Mouse (Mus musculus): Measurements from ENCODE around the gene Plagl2. TPM values are rescaled to one million over a fixed set of nuclear protein-coding genes. Genes with fewer than 3 reads are reported as not detected.
A peak's percentile ranks its signal among the peaks of the same experiment; 100 is the strongest.
"Not testable (repeated sequence)": the region's sequence is repeated elsewhere in the genome, so short reads cannot be mapped to it uniquely, and the experiment has no call there.

Plagl2 gene
- polyA plus RNA-seq, 1 experiment: 13.6 TPM

GRCm38 (mm10) chr2:153274919-153275247 lies 33.7 kb upstream of the Plagl2 start:
- H3K4me3 ChIP-seq (ENCODE audit: low read depth, low read length): no peak overlapping the region
- H3K27me3 ChIP-seq (ENCODE audit: control insufficient read depth, insufficient read depth, low read length): no peaks in the 10 kb centered on the region
- peaks cover 4% of the 10 kb centered on the region for H3K4me1 ChIP-seq (ENCODE audit: control insufficient read depth, insufficient read depth, insufficient read length, low read length)
- no peak for TF ChIP-seq POLR2A (IDR thresholded peaks at IDR 0.05; ENCODE audit: low read depth, low read length)
- TF ChIP-seq CTCF (IDR thresholded peaks at IDR 0.05; ENCODE audit: extremely low read depth, insufficient read length, insufficient replicate concordance, low read depth, low read length): no peak
- WGBS: 83% methylated on average over 6 of the region's 6 CpGs
- H3K36me3 ChIP-seq (ENCODE audit: control insufficient read depth, insufficient read depth, low read length): no peaks in the 10 kb centered on the region
- no peak overlapping the region for H3K27ac ChIP-seq (ENCODE audit: insufficient read depth, low read depth, low read length)

DNA sequence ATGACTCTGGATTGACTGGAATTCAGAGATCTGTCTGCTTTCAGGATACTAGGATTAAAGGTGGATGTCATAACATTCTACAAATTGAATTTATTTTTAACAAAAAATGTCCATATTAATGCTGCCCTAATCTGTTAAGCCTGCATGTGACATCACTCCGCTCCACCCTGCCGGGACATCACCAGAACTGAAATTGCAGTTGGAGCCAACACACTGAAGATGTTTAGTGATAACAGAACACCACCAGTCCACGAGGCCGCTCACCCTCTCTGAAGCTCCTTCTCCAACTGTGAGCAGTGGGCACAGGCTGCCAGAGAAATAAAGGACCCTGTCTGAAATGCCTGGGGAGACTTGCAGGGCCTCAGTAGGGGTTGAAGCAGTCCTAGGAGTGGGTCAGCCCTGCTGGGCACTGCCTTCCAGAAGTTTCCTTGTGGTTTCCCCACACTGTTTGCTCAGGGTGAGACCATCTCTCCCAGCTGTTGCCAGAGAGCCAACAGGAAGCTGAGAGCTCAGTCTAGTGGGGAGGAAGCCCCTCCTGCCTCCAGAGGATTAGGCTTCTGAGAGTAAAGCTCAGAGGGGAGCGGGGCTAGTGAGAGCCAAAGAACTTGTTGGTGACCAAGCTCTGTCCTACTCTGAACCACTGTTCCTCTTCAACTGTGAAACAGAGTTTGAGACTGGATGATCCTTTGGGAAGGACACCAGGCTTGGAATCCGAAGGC lies 33.1 kb upstream of the Plagl2 start:
- not testable (repeated sequence) for H3K36me3 ChIP-seq (ENCODE audit: control insufficient read depth, insufficient read depth, low read length); H3K4me1 ChIP-seq (ENCODE audit: control insufficient read depth, insufficient read depth, insufficient read length, low read length); H3K27ac ChIP-seq (ENCODE audit: insufficient read depth, low read depth, low read length); H3K27me3 ChIP-seq (ENCODE audit: control insufficient read depth, insufficient read depth, low read length); H3K4me3 ChIP-seq (ENCODE audit: low read depth, low read length)
- 68% methylated on average over 6 of the region's 6 CpGs for WGBS

DNA sequence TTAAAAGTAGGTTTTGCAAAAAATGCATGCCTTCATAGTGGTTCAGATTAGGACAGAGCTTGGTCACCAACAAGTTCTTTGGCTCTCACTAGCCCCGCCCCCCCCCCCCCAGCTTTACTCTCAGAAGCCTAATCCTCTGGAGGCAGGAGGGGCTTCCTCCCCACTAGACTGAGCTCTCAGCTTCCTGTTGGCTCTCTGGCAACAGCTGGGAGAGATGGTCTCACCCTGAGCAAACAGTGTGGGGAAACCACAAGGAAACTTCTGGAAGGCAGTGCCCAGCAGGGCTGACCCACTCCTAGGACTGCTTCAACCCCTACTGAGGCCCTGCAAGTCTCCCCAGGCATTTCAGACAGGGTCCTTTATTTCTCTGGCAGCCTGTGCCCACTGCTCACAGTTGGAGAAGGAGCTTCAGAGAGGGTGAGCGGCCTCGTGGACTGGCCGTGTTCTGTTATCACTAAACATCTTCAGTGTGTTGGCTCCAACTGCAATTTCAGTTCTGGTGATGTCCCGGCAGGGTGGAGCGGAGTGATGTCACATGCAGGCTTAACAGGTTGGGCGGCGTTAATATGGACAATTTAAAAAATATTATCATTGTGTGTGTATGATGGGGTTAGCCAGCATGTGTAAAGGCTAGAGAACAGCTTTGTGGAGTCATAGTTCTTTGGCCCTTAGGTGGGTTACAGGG lies 29.1 kb upstream of the Plagl2 start:
- H3K4me3 ChIP-seq (ENCODE audit: low read depth, low read length); H3K36me3 ChIP-seq (ENCODE audit: control insufficient read depth, insufficient read depth, low read length); H3K27ac ChIP-seq (ENCODE audit: insufficient read depth, low read depth, low read length); H3K4me1 ChIP-seq (ENCODE audit: control insufficient read depth, insufficient read depth, insufficient read length, low read length); H3K27me3 ChIP-seq (ENCODE audit: control insufficient read depth, insufficient read depth, low read length): not testable (repeated sequence)
- WGBS: 24% methylated on average over 8 of the region's 8 CpGs

GRCm38 (mm10) chr2:153267331-153267730 lies 26.1 kb upstream of the Plagl2 start:
- Histone ChIP-seq H3K27me3 (ENCODE audit: control insufficient read depth, insufficient read depth, low read length) (no peaks in the 10 kb centered on the region), H3K36me3 (ENCODE audit: control insufficient read depth, insufficient read depth, low read length) (peaks cover 15% of the 10 kb centered on the region), H3K4me1 (ENCODE audit: control insufficient read depth, insufficient read depth, insufficient read length, low read length) (peaks cover 7% of the 10 kb centered on the region), H3K27ac (ENCODE audit: insufficient read depth, low read depth, low read length) (no peak overlapping the region), H3K4me3 (ENCODE audit: low read depth, low read length) (no peak overlapping the region)
- TF ChIP-seq POLR2A (IDR thresholded peaks at IDR 0.05; ENCODE audit: low read depth, low read length) (no peak), CTCF (IDR thresholded peaks at IDR 0.05; ENCODE audit: extremely low read depth, insufficient read length, insufficient replicate concordance, low read depth, low read length) (no peak)
- 78% methylated on average over 2 of the region's 2 CpGs for WGBS

GRCm38 (mm10) chr2:153263053-153263452 lies 21.8 kb upstream of the Plagl2 start:
- no peak overlapping the region for H3K27ac ChIP-seq (ENCODE audit: insufficient read depth, low read depth, low read length)
- H3K4me3 ChIP-seq (ENCODE audit: low read depth, low read length): no peak overlapping the region
- H3K4me1 ChIP-seq (ENCODE audit: control insufficient read depth, insufficient read depth, insufficient read length, low read length): peaks cover 10% of the 10 kb centered on the region
- 88% methylated on average over 7 of the region's 7 CpGs for WGBS
- H3K27me3 ChIP-seq (ENCODE audit: control insufficient read depth, insufficient read depth, low read length): no peaks in the 10 kb centered on the region
- peaks cover 22% of the 10 kb centered on the region for H3K36me3 ChIP-seq (ENCODE audit: control insufficient read depth, insufficient read depth, low read length)
- TF ChIP-seq CTCF (IDR thresholded peaks at IDR 0.05; ENCODE audit: extremely low read depth, insufficient read length, insufficient replicate concordance, low read depth, low read length): no peak
- TF ChIP-seq POLR2A (IDR thresholded peaks at IDR 0.05; ENCODE audit: low read depth, low read length): no peak

DNA sequence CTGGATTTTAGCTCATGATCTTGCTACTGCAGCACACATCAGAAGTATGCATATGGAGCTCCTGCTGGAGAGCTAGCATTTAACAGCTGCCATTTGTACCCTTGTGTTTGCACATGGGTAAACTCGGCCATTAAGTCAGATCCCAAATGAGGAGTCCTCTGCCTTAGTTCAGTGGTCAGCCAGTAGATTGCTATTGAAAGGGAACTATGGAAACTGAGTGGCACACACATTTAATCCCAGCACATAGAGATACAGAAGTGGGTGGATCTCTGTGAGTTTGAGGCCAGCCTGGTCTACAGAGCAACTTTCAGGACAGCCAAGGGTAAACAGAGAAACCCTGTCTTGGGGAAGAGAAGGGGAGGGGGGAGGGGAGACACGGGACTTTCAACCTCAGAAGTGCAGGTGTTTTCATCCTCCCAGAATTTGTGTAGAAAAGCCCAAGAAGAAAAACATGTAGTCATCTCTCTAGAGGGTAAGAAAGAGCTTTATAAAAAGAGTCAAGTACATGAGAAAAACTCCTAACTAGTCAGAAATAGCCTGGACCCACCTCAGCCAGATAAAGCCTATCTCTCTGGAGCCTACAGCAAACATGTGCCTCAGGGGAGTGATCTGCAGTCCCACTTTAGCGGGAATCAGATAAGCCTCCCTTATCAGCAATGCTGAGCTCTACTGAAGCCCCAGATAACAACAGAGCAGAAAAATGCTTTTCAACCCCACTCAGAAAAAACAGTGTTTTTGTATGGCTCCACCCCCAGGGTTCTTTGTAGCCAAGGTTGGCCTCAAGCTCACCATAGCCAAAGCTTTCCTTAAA lies 18.8 kb upstream of the Plagl2 start:
- Histone ChIP-seq H3K27ac (ENCODE audit: insufficient read depth, low read depth, low read length) (peak overlapping the region; percentile 59), H3K4me3 (ENCODE audit: low read depth, low read length) (no peak overlapping the region), H3K4me1 (ENCODE audit: control insufficient read depth, insufficient read depth, insufficient read length, low read length) (peaks cover 13% of the 10 kb centered on the region), H3K36me3 (ENCODE audit: control insufficient read depth, insufficient read depth, low read length) (peaks cover 13% of the 10 kb centered on the region), H3K27me3 (ENCODE audit: control insufficient read depth, insufficient read depth, low read length) (no peaks in the 10 kb centered on the region)
- no peak for TF ChIP-seq CTCF (IDR thresholded peaks at IDR 0.05; ENCODE audit: extremely low read depth, insufficient read length, insufficient replicate concordance, low read depth, low read length)
- no peak for TF ChIP-seq POLR2A (IDR thresholded peaks at IDR 0.05; ENCODE audit: low read depth, low read length)
- WGBS: 31% methylated on average over 3 of the region's 3 CpGs

- peaks cover 13% of the 10 kb centered on the region for H3K36me3 ChIP-seq (ENCODE audit: control insufficient read depth, insufficient read depth, low read length)
- peak overlapping the region; percentile 77 for H3K27ac ChIP-seq (ENCODE audit: insufficient read depth, low read depth, low read length)
- TF ChIP-seq POLR2A (IDR thresholded peaks at IDR 0.05; ENCODE audit: low read depth, low read length) (no peak), CTCF (IDR thresholded peaks at IDR 0.05; ENCODE audit: extremely low read depth, insufficient read length, insufficient replicate concordance, low read depth, low read length) (no peak)
- H3K4me1 ChIP-seq (ENCODE audit: control insufficient read depth, insufficient read depth, insufficient read length, low read length): peaks cover 13% of the 10 kb centered on the region
- 29% methylated on average over 12 of the region's 12 CpGs for WGBS
- H3K27me3 ChIP-seq (ENCODE audit: control insufficient read depth, insufficient read depth, low read length): no peaks in the 10 kb centered on the region
- H3K4me3 ChIP-seq (ENCODE audit: low read depth, low read length): no peak overlapping the region
Observed at GRCm38 (mm10) chr2:153259030-153259863, 18.0 kb upstream of the Plagl2 start.

All from small intestine, adult 2 months (tissue).